Mouse (Mus musculus): ENCODE measurements around the gene Gucy2c.

- TF ChIP-seq POLR2A (IDR thresholded peaks at IDR 0.05; ENCODE audit: borderline replicate concordance, extremely low read depth, insufficient read depth, insufficient read length, poor library complexity, severe bottlenecking), result no peak
- TF ChIP-seq CTCF (IDR thresholded peaks at IDR 0.05; ENCODE audit: borderline replicate concordance, extremely low read depth, insufficient read depth, insufficient read length), result no peak
Measured at GRCm38 (mm10) chr6:136776392-136776791, 5.2 kb downstream of the Gucy2c start.

All from brain, embryonic 14.5 days (tissue).